Comparison of ENCODE assay signal across 8 mouse cellular contexts in genomic region chr3:102010681-102011317, GRCm38 (mm10). TPM values are rescaled to one million over a fixed set of nuclear protein-coding genes. Genes with fewer than 3 reads are reported as not detected.
DNase-seq lines count a peak whose midpoint lies in the region; ATAC-seq and TF ChIP-seq lines count a peak whose summit lies in the region.

No protein-coding gene starts in this region.

- H3K4me3 ChIP-seq in heart, embryonic 13.5 days = peak overlapping the region; percentile 50
- 0 out of 2 replicates have a peak overlapping the region, but pooled peaks have one; percentile 18 for H3K4me3 ChIP-seq in brown adipose tissue, adult 24 weeks (ENCODE audit: insufficient read depth, low read depth, low read length)
- peak overlapping the region; percentile 43 for H3K4me3 ChIP-seq in forebrain, embryonic 15.5 days
- H3K4me3 ChIP-seq in limb, embryonic 15.5 days = peak overlapping the region; percentile 29
- no peak overlapping the region for H3K4me3 ChIP-seq in thymus, adult 2 months (ENCODE audit: control insufficient read depth, insufficient read depth, low read length)

- intact Hi-C loops in heart, postnatal 36 days (cut with DNase I) = no loop called here

- no peak for TF ChIP-seq POLR2A in thymus, adult 2 months (IDR thresholded peaks at IDR 0.05; ENCODE audit: control insufficient read depth, extremely low read depth, insufficient read depth, low read length, poor library complexity)

- peaks cover 23% of the 10 kb centered on the region for H3K4me1 ChIP-seq in heart, embryonic 13.5 days
- H3K4me1 ChIP-seq in brown adipose tissue, adult 24 weeks (ENCODE audit: control insufficient read depth, insufficient read depth, insufficient read length, low read length) = no peaks in the 10 kb centered on the region
- peaks cover 23% of the 10 kb centered on the region for H3K4me1 ChIP-seq in forebrain, embryonic 15.5 days
- H3K4me1 ChIP-seq in limb, embryonic 15.5 days = peaks cover 20% of the 10 kb centered on the region
- H3K4me1 ChIP-seq in thymus, adult 2 months (replicated peaks; ENCODE audit: control insufficient read depth, insufficient read depth, low read length) = no peaks in the 10 kb centered on the region

- no peak overlapping the region for H3K9ac ChIP-seq in heart, embryonic 13.5 days
- peak overlapping the region; percentile 53 for H3K9ac ChIP-seq in forebrain, embryonic 15.5 days (replicated peaks)
- H3K9ac ChIP-seq in limb, embryonic 15.5 days = no peak overlapping the region

- H3K27me3 ChIP-seq in heart, embryonic 13.5 days (replicated peaks) = peaks cover 81% of the 10 kb centered on the region
- H3K27me3 ChIP-seq in forebrain, embryonic 15.5 days = peaks cover 22% of the 10 kb centered on the region
- peaks cover 65% of the 10 kb centered on the region for H3K27me3 ChIP-seq in limb, embryonic 15.5 days
- peaks cover 13% of the 10 kb centered on the region; the same call in 1 of the 2 replicates for H3K27me3 ChIP-seq in thymus, adult 2 months (ENCODE audit: control insufficient read depth, insufficient read depth, low read length)

- TF ChIP-seq CTCF in thymus, adult 2 months (IDR thresholded peaks at IDR 0.05; ENCODE audit: borderline replicate concordance, control insufficient read depth, extremely low read depth, insufficient read depth, low read length, poor library complexity) = no peak

- DNase-seq in heart, postnatal 36 days = no peak
- no peak for DNase-seq in thymus, adult 2 months
- no peak for DNase-seq in urinary bladder, postnatal 14 days (ENCODE audit: low spot score)
- no peak for DNase-seq in c-Kit-positive CD71-positive TER-119-positive erythroid progenitor cells, embryonic 14.5 days (ENCODE audit: low spot score)

- H3K27ac ChIP-seq in heart, embryonic 13.5 days (replicated peaks) = no peak overlapping the region
- H3K27ac ChIP-seq in brown adipose tissue, adult 24 weeks (replicated peaks; ENCODE audit: low read depth, low read length) = no peak overlapping the region
- H3K27ac ChIP-seq in forebrain, embryonic 15.5 days (replicated peaks) = peak overlapping the region; percentile 76
- no peak overlapping the region for H3K27ac ChIP-seq in limb, embryonic 15.5 days
- H3K27ac ChIP-seq in thymus, adult 2 months (ENCODE audit: control insufficient read depth, insufficient read depth, low read length) = no peak overlapping the region

- H3K9me3 ChIP-seq in heart, embryonic 13.5 days = no peaks in the 10 kb centered on the region
- H3K9me3 ChIP-seq in forebrain, embryonic 15.5 days = no peaks in the 10 kb centered on the region
- no peaks in the 10 kb centered on the region for H3K9me3 ChIP-seq in limb, embryonic 15.5 days

- H3K4me2 ChIP-seq in heart, embryonic 13.5 days = peak overlapping the region; percentile 73
- H3K4me2 ChIP-seq in forebrain, embryonic 15.5 days (replicated peaks) = peak overlapping the region; percentile 48
- peak overlapping the region; percentile 46; the same call in 1 of the 2 replicates for H3K4me2 ChIP-seq in limb, embryonic 15.5 days

- ATAC-seq in heart, embryonic 13.5 days (ENCODE audit: extremely low read depth, insufficient number of reproducible peaks, low FRiP score, low TSS enrichment) = no peak
- ATAC-seq in forebrain, embryonic 15.5 days (replicated peaks) = no peak
- ATAC-seq in limb, embryonic 15.5 days (ENCODE audit: insufficient number of reproducible peaks, low FRiP score, low TSS enrichment, low read depth) = no peak

- 4% methylated on average over 24 of the region's 24 CpGs for WGBS in heart, embryonic 13.5 days
- WGBS in forebrain, embryonic 15.5 days = 2% methylated on average over 24 of the region's 24 CpGs
- WGBS in limb, embryonic 15.5 days = 7% methylated on average over 24 of the region's 24 CpGs
- WGBS in thymus, adult 2 months = 11% methylated on average over 24 of the region's 24 CpGs

- H3K36me3 ChIP-seq in heart, embryonic 13.5 days = no peaks in the 10 kb centered on the region
- H3K36me3 ChIP-seq in forebrain, embryonic 15.5 days = no peaks in the 10 kb centered on the region
- H3K36me3 ChIP-seq in limb, embryonic 15.5 days = no peaks in the 10 kb centered on the region
- no peaks in the 10 kb centered on the region for H3K36me3 ChIP-seq in thymus, adult 2 months (ENCODE audit: control insufficient read depth, insufficient read depth, low read length)

RNA-seq across cellular contexts. Expression of gene Nhlh2, which starts 0.9 kb away (rescaled TPM):
- not detected in 2 replicates for polyA plus RNA-seq in heart, embryonic 13.5 days (2015; fragmentation: Nextera tagmentation; extraction: Ambion mirVana)
- total RNA-seq in heart, postnatal 36 days (2021) = not detected
- not detected in 2 replicates for polyA plus RNA-seq in brown adipose tissue, adult 24 weeks (2012; ENCODE audit: insufficient read depth, insufficient read length, missing spikeins)
- 24.3 and 25.4 TPM in 2 replicates for polyA plus RNA-seq in forebrain, embryonic 15.5 days (2015; fragmentation: Nextera tagmentation; extraction: Ambion mirVana)
- polyA plus RNA-seq in limb, embryonic 15.5 days (2015; fragmentation: Nextera tagmentation; extraction: Ambion mirVana) = 0.05 TPM in 1 of 2 replicates, not detected in the other
- 0.03 TPM in 1 of 2 replicates, not detected in the other for polyA plus RNA-seq in thymus, adult 2 months (2012; rRNA removed)

Comparison
In these comparisons a context has a peak if more than half of its experiments do, and no peak if none do; other contexts are left out.
1. RNA of gene Nhlh2, which starts 0.9 kb away (polyA plus RNA-seq): 24.3 to 25.4 TPM in forebrain, embryonic 15.5 days; 0.05 TPM in limb, embryonic 15.5 days, 0.03 TPM in thymus, adult 2 months, not detected in heart, embryonic 13.5 days and not detected in brown adipose tissue, adult 24 weeks; every median in the first group is over 10 times any median in the second.
2. Peak in every context shown above with its lines, with median percentiles within 50 percentile points of each other: H3K4me2 ChIP-seq.